Mouse (Mus musculus): ENCODE measurements at regions not wholly inside any gene's neighbourhood (a gene's known extent, or its start where the extent isn't known, plus 50 kb on each side); places are given as distances from the start of the nearest gene placed in this dataset.
"Not testable (repeated sequence)": the region's sequence is repeated elsewhere in the genome, so short reads cannot be mapped to it uniquely, and the experiment has no call there.

- no peak overlapping the region for H3K9ac ChIP-seq
- H3K4me1 ChIP-seq: no peaks in the 10 kb centered on the region
- no peak for ATAC-seq (ENCODE audit: insufficient read depth, low FRiP score, low read depth)
- no peaks in the 10 kb centered on the region for H3K9me3 ChIP-seq
- H3K4me3 ChIP-seq (replicated peaks): no peak overlapping the region
- 79% methylated on average over 6 of the region's 6 CpGs for WGBS
- no peak overlapping the region for H3K27ac ChIP-seq
- H3K27me3 ChIP-seq (replicated peaks): no peaks in the 10 kb centered on the region
- no peak overlapping the region for H3K4me2 ChIP-seq
- no peaks in the 10 kb centered on the region for H3K36me3 ChIP-seq
Observed at GRCm38 (mm10) chr14:102199430-102199829, 469.7 kb downstream of the Lmo7 start.

- no peak for ATAC-seq (ENCODE audit: insufficient read depth, low FRiP score, low read depth)
- Histone ChIP-seq H3K4me3 (replicated peaks) (no peak overlapping the region), H3K4me2 (no peak overlapping the region), H3K27me3 (replicated peaks) (no peaks in the 10 kb centered on the region), H3K9me3 (no peaks in the 10 kb centered on the region), H3K4me1 (no peaks in the 10 kb centered on the region), H3K27ac (no peak overlapping the region), H3K9ac (no peak overlapping the region), H3K36me3 (no peaks in the 10 kb centered on the region)
- WGBS: 34% methylated on average over 1 of the region's 1 CpGs
Observed at GRCm38 (mm10) chr14:102190786-102191185, 461.0 kb downstream of the Lmo7 start.

GRCm38 (mm10) chr14:102181269-102181668, 451.5 kb downstream of the Lmo7 start:
- H3K36me3 ChIP-seq: no peaks in the 10 kb centered on the region
- H3K4me3 ChIP-seq (replicated peaks): no peak overlapping the region
- no peak overlapping the region for H3K4me2 ChIP-seq
- no peaks in the 10 kb centered on the region for H3K27me3 ChIP-seq (replicated peaks)
- WGBS: 78% methylated on average over 3 of the region's 3 CpGs
- no peaks in the 10 kb centered on the region for H3K9me3 ChIP-seq
- H3K4me1 ChIP-seq: no peaks in the 10 kb centered on the region
- no peak overlapping the region for H3K27ac ChIP-seq
- ATAC-seq (ENCODE audit: insufficient read depth, low FRiP score, low read depth): no peak
- H3K9ac ChIP-seq: no peak overlapping the region

- ATAC-seq (ENCODE audit: insufficient read depth, low FRiP score, low read depth): no peak
- no peak overlapping the region for H3K27ac ChIP-seq
- no peak overlapping the region for H3K4me2 ChIP-seq
- no peaks in the 10 kb centered on the region for H3K27me3 ChIP-seq (replicated peaks)
- no peak overlapping the region for H3K9ac ChIP-seq
- H3K36me3 ChIP-seq: no peaks in the 10 kb centered on the region
- no peak overlapping the region for H3K4me3 ChIP-seq (replicated peaks)
- WGBS: 69% methylated on average over 2 of the region's 2 CpGs
- H3K4me1 ChIP-seq: no peaks in the 10 kb centered on the region
- no peaks in the 10 kb centered on the region for H3K9me3 ChIP-seq
Observed at GRCm38 (mm10) chr14:102171775-102172174, 442.0 kb downstream of the Lmo7 start.

- no peaks in the 10 kb centered on the region for H3K4me1 ChIP-seq
- H3K27me3 ChIP-seq (replicated peaks): no peaks in the 10 kb centered on the region
- no peak overlapping the region for H3K27ac ChIP-seq
- H3K4me2 ChIP-seq: no peak overlapping the region
- H3K9ac ChIP-seq: no peak overlapping the region
- ATAC-seq (ENCODE audit: insufficient read depth, low FRiP score, low read depth): no peak
- WGBS: 72% methylated on average over 3 of the region's 3 CpGs
- H3K4me3 ChIP-seq (replicated peaks): no peak overlapping the region
- no peaks in the 10 kb centered on the region for H3K9me3 ChIP-seq
- no peaks in the 10 kb centered on the region for H3K36me3 ChIP-seq
Observed at GRCm38 (mm10) chr14:102161291-102162284, 431.8 kb downstream of the Lmo7 start.

GRCm38 (mm10) chr14:102150410-102150809, 420.7 kb downstream of the Lmo7 start:
- H3K27ac ChIP-seq; H3K4me1 ChIP-seq; H3K4me2 ChIP-seq; H3K36me3 ChIP-seq; H3K9ac ChIP-seq; H3K4me3 ChIP-seq (replicated peaks); H3K9me3 ChIP-seq; ATAC-seq (ENCODE audit: insufficient read depth, low FRiP score, low read depth); H3K27me3 ChIP-seq (replicated peaks): not testable (repeated sequence)
- 94% methylated on average over 4 of the region's 4 CpGs for WGBS

GRCm38 (mm10) chr14:102142720-102143119, 413.0 kb downstream of the Lmo7 start:
- WGBS: 39% methylated on average over 2 of the region's 2 CpGs
- no peak overlapping the region for H3K4me3 ChIP-seq (replicated peaks)
- H3K27me3 ChIP-seq (replicated peaks): no peaks in the 10 kb centered on the region
- H3K9me3 ChIP-seq: no peaks in the 10 kb centered on the region
- H3K9ac ChIP-seq: no peak overlapping the region
- no peaks in the 10 kb centered on the region for H3K36me3 ChIP-seq
- H3K27ac ChIP-seq: no peak overlapping the region
- H3K4me1 ChIP-seq: no peaks in the 10 kb centered on the region
- no peak for ATAC-seq (ENCODE audit: insufficient read depth, low FRiP score, low read depth)
- H3K4me2 ChIP-seq: no peak overlapping the region

- 86% methylated on average over 1 of the region's 1 CpGs for WGBS
- Histone ChIP-seq H3K36me3 (no peaks in the 10 kb centered on the region), H3K27ac (no peak overlapping the region), H3K27me3 (replicated peaks) (no peaks in the 10 kb centered on the region), H3K9me3 (no peaks in the 10 kb centered on the region), H3K4me1 (no peaks in the 10 kb centered on the region), H3K9ac (no peak overlapping the region), H3K4me2 (no peak overlapping the region), H3K4me3 (replicated peaks) (no peak overlapping the region)
- no peak for ATAC-seq (ENCODE audit: insufficient read depth, low FRiP score, low read depth)
Observed at GRCm38 (mm10) chr14:102138936-102139335, 409.2 kb downstream of the Lmo7 start.

GRCm38 (mm10) chr14:102118166-102118565, 388.4 kb downstream of the Lmo7 start:
- ATAC-seq (ENCODE audit: insufficient read depth, low FRiP score, low read depth): no peak
- Histone ChIP-seq H3K27ac (no peak overlapping the region), H3K36me3 (no peaks in the 10 kb centered on the region), H3K4me1 (no peaks in the 10 kb centered on the region), H3K4me3 (replicated peaks) (no peak overlapping the region), H3K27me3 (replicated peaks) (no peaks in the 10 kb centered on the region), H3K9me3 (no peaks in the 10 kb centered on the region), H3K4me2 (no peak overlapping the region), H3K9ac (no peak overlapping the region)
- 69% methylated on average over 3 of the region's 3 CpGs for WGBS

GRCm38 (mm10) chr14:102106165-102106564, 376.4 kb downstream of the Lmo7 start:
- no peaks in the 10 kb centered on the region for H3K9me3 ChIP-seq
- H3K36me3 ChIP-seq: no peaks in the 10 kb centered on the region
- H3K4me1 ChIP-seq: no peaks in the 10 kb centered on the region
- 80% methylated on average over 3 of the region's 3 CpGs for WGBS
- H3K4me2 ChIP-seq: no peak overlapping the region
- H3K27ac ChIP-seq: no peak overlapping the region
- H3K27me3 ChIP-seq (replicated peaks): no peaks in the 10 kb centered on the region
- H3K4me3 ChIP-seq (replicated peaks): no peak overlapping the region
- H3K9ac ChIP-seq: no peak overlapping the region
- no peak for ATAC-seq (ENCODE audit: insufficient read depth, low FRiP score, low read depth)

- Histone ChIP-seq H3K4me2 (no peak overlapping the region), H3K9ac (no peak overlapping the region), H3K27ac (no peak overlapping the region), H3K9me3 (no peaks in the 10 kb centered on the region), H3K36me3 (no peaks in the 10 kb centered on the region), H3K4me1 (no peaks in the 10 kb centered on the region), H3K27me3 (replicated peaks) (no peaks in the 10 kb centered on the region), H3K4me3 (replicated peaks) (no peak overlapping the region)
- ATAC-seq (ENCODE audit: insufficient read depth, low FRiP score, low read depth): no peak
- 90% methylated on average over 1 of the region's 1 CpGs for WGBS
Observed at GRCm38 (mm10) chr14:102094105-102094504, 364.3 kb downstream of the Lmo7 start.

- Histone ChIP-seq H3K27me3 (replicated peaks) (no peaks in the 10 kb centered on the region), H3K4me2 (no peak overlapping the region), H3K36me3 (no peaks in the 10 kb centered on the region), H3K4me1 (no peaks in the 10 kb centered on the region), H3K27ac (no peak overlapping the region), H3K9me3 (no peaks in the 10 kb centered on the region), H3K9ac (no peak overlapping the region), H3K4me3 (replicated peaks) (no peak overlapping the region)
- WGBS: 74% methylated on average over 6 of the region's 6 CpGs
- no peak for ATAC-seq (ENCODE audit: insufficient read depth, low FRiP score, low read depth)
Observed at GRCm38 (mm10) chr14:102092557-102092956, 362.8 kb downstream of the Lmo7 start.
